Mouse (Mus musculus) stomach, embryonic 14.5 days (tissue): ENCODE results near the gene Gm20388. TPM values are rescaled to one million over a fixed set of nuclear protein-coding genes. Genes with fewer than 3 reads are reported as not detected.

Experiments used
- ATAC-seq: fragments of 200-750 bp; cut with Nextera tagmentation; 2 replicates; pipeline ENCODE4 v1.8.0; 2017; ENCODE audit warnings: low read depth, moderate TSS enrichment; ENCODE audit not compliant: insufficient number of reproducible peaks, insufficient read depth, low FRiP score
- H3K27ac ChIP-seq: fragments of 300-500 bp; sonication (generic); 2 replicates; pipeline ENCODE4 v1.5.1; 2014; ENCODE audit warnings: mild to moderate bottlenecking, low read length, moderate library complexity, mixed read lengths
- H3K27me3 ChIP-seq: fragments of 300-500 bp; sonication (generic); 2 replicates; pipeline ENCODE4 v1.6.1; 2014; ENCODE audit warnings: low read length, control low read depth, mixed read lengths; ENCODE audit not compliant: control insufficient read depth, insufficient read depth
- H3K36me3 ChIP-seq: fragments of 300-500 bp; sonication (generic); 2 replicates; pipeline ENCODE4 v1.6.1; 2014; ENCODE audit warnings: mild to moderate bottlenecking, control low read depth, low read length, moderate library complexity, mixed read lengths; ENCODE audit not compliant: control insufficient read depth, insufficient read depth
- H3K4me1 ChIP-seq: fragments of 300-500 bp; sonication (generic); 2 replicates; pipeline ENCODE4 v1.6.1; 2014; ENCODE audit warnings: low read length, control low read depth, mixed read lengths; ENCODE audit not compliant: control insufficient read depth, insufficient read depth
- H3K4me2 ChIP-seq: fragments of 300-500 bp; sonication (generic); replicated peaks from 2 replicates; pipeline ENCODE4 v1.6.1; 2014; ENCODE audit warnings: low read depth, low read length, control low read depth
- H3K4me3 ChIP-seq: fragments of 300-500 bp; sonication (generic); 2 replicates; pipeline ENCODE4 v1.5.1; 2014; ENCODE audit warnings: low read depth, low read length, control low read depth
- H3K9ac ChIP-seq: fragments of 300-500 bp; sonication (generic); replicated peaks from 2 replicates; pipeline ENCODE4 v1.6.1; 2014; ENCODE audit warnings: low read depth, mild to moderate bottlenecking, control low read depth, low read length, moderate library complexity, mixed read lengths
- H3K9me3 ChIP-seq: fragments of 300-500 bp; sonication (generic); 2 replicates; pipeline ENCODE4 v1.6.1; 2016; ENCODE audit warnings: low read depth, low read length, control low read depth; ENCODE audit not compliant: control insufficient read depth
- WGBS: fragments of 180-500 bp; shearing (Covaris S2); extraction: QIAGEN DNeasy Blood & Tissue Kit; methylation state at CpG from one replicate; pipeline ENCODE4 v1.1.7; 2014; 5-methylcytosine and 5-hydroxymethylcytosine counted together
- polyA plus RNA-seq: library from polyadenylated mRNA; unstranded; fragments of >200 nt; fragmentation: Nextera tagmentation; extraction: Ambion mirVana; gene quantifications from 2 replicates; pipeline ENCODE4 v1.2.1, GENCODE M21; 2014

Gm20388 gene
- polyA plus RNA-seq, 1 experiment from 2014 or later: 11.4 TPM

GRCm38 (mm10) chr8:123329350-123329749 lies 3418.7 kb downstream of the Gm20388 start:
- Histone ChIP-seq H3K27ac (no peak overlapping the region), H3K4me2 (no peak overlapping the region), H3K4me3 (no peak overlapping the region), H3K9me3 (no peaks in the 10 kb centered on the region), H3K4me1 (peaks cover 18% of the 10 kb centered on the region; the same call in 1 of the 2 replicates), H3K9ac (no peak overlapping the region), H3K36me3 (no peaks in the 10 kb centered on the region), H3K27me3 (peaks cover 2% of the 10 kb centered on the region; the same call in 1 of the 2 replicates)
- WGBS: 67% methylated on average over 4 of the region's 4 CpGs
- ATAC-seq: no peak

GRCm38 (mm10) chr8:123329961-123330360 lies 3419.3 kb downstream of the Gm20388 start:
- Histone ChIP-seq H3K4me1 (peaks cover 18% of the 10 kb centered on the region; the same call in 1 of the 2 replicates), H3K36me3 (no peaks in the 10 kb centered on the region), H3K4me2 (no peak overlapping the region), H3K9me3 (no peaks in the 10 kb centered on the region), H3K27ac (no peak overlapping the region), H3K9ac (no peak overlapping the region), H3K4me3 (no peak overlapping the region), H3K27me3 (peaks cover 2% of the 10 kb centered on the region; the same call in 1 of the 2 replicates)
- ATAC-seq: no peak
- WGBS: 72% methylated on average over 5 of the region's 5 CpGs

- no peak overlapping the region for H3K4me3 ChIP-seq
- H3K9ac ChIP-seq: no peak overlapping the region
- WGBS: 42% methylated on average over 6 of the region's 6 CpGs
- no peak for ATAC-seq
- no peak overlapping the region for H3K27ac ChIP-seq
- H3K4me1 ChIP-seq: peaks cover 18% of the 10 kb centered on the region; the same call in 1 of the 2 replicates
- no peaks in the 10 kb centered on the region for H3K9me3 ChIP-seq
- peaks cover 2% of the 10 kb centered on the region; the same call in 1 of the 2 replicates for H3K27me3 ChIP-seq
- H3K4me2 ChIP-seq: no peak overlapping the region
- no peaks in the 10 kb centered on the region for H3K36me3 ChIP-seq
Measured at GRCm38 (mm10) chr8:123330701-123331100, 3420.1 kb downstream of the Gm20388 start.

GRCm38 (mm10) chr8:123331301-123331700 lies 3420.7 kb downstream of the Gm20388 start:
- no peak overlapping the region for H3K4me2 ChIP-seq
- H3K9ac ChIP-seq: no peak overlapping the region
- H3K9me3 ChIP-seq: no peaks in the 10 kb centered on the region
- peaks cover 18% of the 10 kb centered on the region; the same call in 1 of the 2 replicates for H3K4me1 ChIP-seq
- H3K4me3 ChIP-seq: no peak overlapping the region
- no peak for ATAC-seq
- H3K27ac ChIP-seq: no peak overlapping the region
- WGBS: 72% methylated on average over 2 of the region's 2 CpGs
- peaks cover 2% of the 10 kb centered on the region; the same call in 1 of the 2 replicates for H3K27me3 ChIP-seq
- no peaks in the 10 kb centered on the region for H3K36me3 ChIP-seq

GRCm38 (mm10) chr8:123331810-123332209 lies 3421.2 kb downstream of the Gm20388 start:
- H3K36me3 ChIP-seq: no peaks in the 10 kb centered on the region
- peaks cover 2% of the 10 kb centered on the region; the same call in 1 of the 2 replicates for H3K27me3 ChIP-seq
- WGBS: 28% methylated on average over 8 of the region's 8 CpGs
- H3K27ac ChIP-seq: no peak overlapping the region
- H3K9ac ChIP-seq: no peak overlapping the region
- peak overlapping the region; percentile 47; the same call in 1 of the 2 replicates for H3K4me3 ChIP-seq
- peak overlapping the region; percentile 89 for H3K4me2 ChIP-seq
- H3K9me3 ChIP-seq: no peaks in the 10 kb centered on the region
- no peak for ATAC-seq
- H3K4me1 ChIP-seq: peaks cover 18% of the 10 kb centered on the region; the same call in 1 of the 2 replicates

- H3K4me3 ChIP-seq: peak within 1 kb of the TSS; percentile 47
- peak; percentile 84 for ATAC-seq
- H3K4me1 ChIP-seq: peaks cover 18% of the 10 kb centered on the region; the same call in 1 of the 2 replicates
- no peaks in the 10 kb centered on the region for H3K36me3 ChIP-seq
- peak within 1 kb of the TSS; percentile 89 for H3K4me2 ChIP-seq
- H3K27ac ChIP-seq: no peak within 1 kb of the TSS
- peaks cover 2% of the 10 kb centered on the region; the same call in 1 of the 2 replicates for H3K27me3 ChIP-seq
- 0 out of 2 replicates have a peak within 1 kb of the TSS, but pooled peaks have one; percentile 10 for H3K9ac ChIP-seq
- no peaks in the 10 kb centered on the region for H3K9me3 ChIP-seq
- under 1% methylated on average over 84 of the region's 85 CpGs for WGBS
Measured at GRCm38 (mm10) chr8:123332262-123333090, 3421.8 kb downstream of the Gm20388 start, which contains the start of gene Spire2. Gene Spire2, plus strand, starts transcription at chr8:123332713.

- no peaks in the 10 kb centered on the region for H3K9me3 ChIP-seq
- ATAC-seq: peak; percentile 21; the same call in 1 of the 2 replicates
- H3K9ac ChIP-seq: 0 out of 2 replicates have a peak overlapping the region, but pooled peaks have one; percentile 10
- peak overlapping the region; percentile 47 for H3K4me3 ChIP-seq
- H3K36me3 ChIP-seq: no peaks in the 10 kb centered on the region
- peaks cover 2% of the 10 kb centered on the region; the same call in 1 of the 2 replicates for H3K27me3 ChIP-seq
- peak overlapping the region; percentile 89 for H3K4me2 ChIP-seq
- 3% methylated on average over 21 of the region's 21 CpGs for WGBS
- H3K27ac ChIP-seq: no peak overlapping the region
- peaks cover 18% of the 10 kb centered on the region; the same call in 1 of the 2 replicates for H3K4me1 ChIP-seq
Measured at GRCm38 (mm10) chr8:123333091-123333587, 3422.5 kb downstream of the Gm20388 start.

- no peak for ATAC-seq
- H3K27ac ChIP-seq: no peak overlapping the region
- 8% methylated on average over 7 of the region's 7 CpGs for WGBS
- H3K36me3 ChIP-seq: no peaks in the 10 kb centered on the region
- no peaks in the 10 kb centered on the region for H3K9me3 ChIP-seq
- peaks cover 2% of the 10 kb centered on the region; the same call in 1 of the 2 replicates for H3K27me3 ChIP-seq
- H3K4me1 ChIP-seq: peaks cover 18% of the 10 kb centered on the region; the same call in 1 of the 2 replicates
- no peak overlapping the region for H3K9ac ChIP-seq
- no peak overlapping the region; the same call in 1 of the 2 replicates for H3K4me3 ChIP-seq
- no peak overlapping the region for H3K4me2 ChIP-seq
Measured at GRCm38 (mm10) chr8:123333864-123334263, 3423.2 kb downstream of the Gm20388 start.
